Mouse (Mus musculus) testis, adult 2 months (tissue): ENCODE results near the gene Igfbp4. TPM values are rescaled to one million over a fixed set of nuclear protein-coding genes. Genes with fewer than 3 reads are reported as not detected.

ENCODE experiments used
- H3K27ac ChIP-seq: fragments of 200-500 bp; 2 replicates; pipeline ENCODE4 v1.5.1; 2012; ENCODE audit warnings: low read depth, low read length; ENCODE audit not compliant: control insufficient read depth, insufficient read depth
- H3K27me3 ChIP-seq: fragments of 200-500 bp; 2 replicates; pipeline ENCODE4 v1.6.1; 2012; ENCODE audit warnings: mild to moderate bottlenecking, low read length, moderate library complexity; ENCODE audit not compliant: control insufficient read depth, insufficient read depth
- H3K36me3 ChIP-seq: fragments of 200-500 bp; 2 replicates; pipeline ENCODE4 v1.6.1; 2012; ENCODE audit warnings: mild to moderate bottlenecking, low read length; ENCODE audit not compliant: control insufficient read depth, insufficient read depth
- H3K4me1 ChIP-seq: fragments of 200-500 bp; 2 replicates; pipeline ENCODE4 v1.6.1; 2012; ENCODE audit warnings: low read length; ENCODE audit not compliant: control insufficient read depth, insufficient read depth
- H3K4me3 ChIP-seq: fragments of 200-500 bp; 2 replicates; pipeline ENCODE4 v1.5.1; 2012; ENCODE audit warnings: low read depth, mild to moderate bottlenecking, low read length, moderate library complexity, mixed read lengths; ENCODE audit not compliant: control insufficient read depth
- CTCF ChIP-seq: fragments of 200-500 bp; IDR thresholded peaks from 2 replicates; pipeline ENCODE4 v1.5.1; 2012; ENCODE audit warnings: low read depth, mild to moderate bottlenecking, inconsistent platforms, low read length, moderate library complexity; ENCODE audit not compliant: control insufficient read depth, insufficient read depth, insufficient replicate concordance
- POLR2A ChIP-seq: fragments of 200-500 bp; IDR thresholded peaks from 2 replicates; pipeline ENCODE4 v1.6.1; 2012; ENCODE audit warnings: low read depth, mild to moderate bottlenecking, inconsistent platforms, low read length, moderate library complexity; ENCODE audit not compliant: control insufficient read depth
- polyA plus RNA-seq: library from polyadenylated mRNA; depleted of rRNA; stranded (reverse); fragments of >200 nt; gene quantifications from 2 replicates; pipeline ENCODE4 v1.2.3, GENCODE M21; 2012

Igfbp4 gene
- polyA plus RNA-seq, 1 experiment: 19.0 TPM

DNA sequence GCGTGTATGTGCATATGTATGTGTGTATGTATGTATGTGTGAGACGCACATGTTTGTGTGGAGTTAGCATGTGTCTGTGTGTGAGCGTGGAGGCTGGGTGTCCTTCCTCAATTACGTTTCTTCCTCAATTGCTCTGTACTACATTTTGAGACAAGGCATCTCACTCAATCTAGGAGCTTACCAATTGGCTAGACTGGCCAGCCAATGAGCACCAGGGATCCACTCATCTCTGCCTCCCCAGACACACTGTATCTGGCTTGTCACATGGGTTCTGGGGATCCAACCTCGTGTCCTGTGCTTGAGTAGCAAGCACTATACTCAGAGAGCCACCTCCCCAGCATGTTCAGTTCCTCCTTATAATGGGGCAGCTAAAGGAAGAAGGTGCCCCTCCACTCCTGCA lies 27.4 kb downstream of the Igfbp4 start:
- Histone ChIP-seq H3K36me3 (no peaks in the 10 kb centered on the region), H3K4me1 (no peaks in the 10 kb centered on the region), H3K4me3 (no peak overlapping the region), H3K27ac (no peak overlapping the region), H3K27me3 (no peaks in the 10 kb centered on the region)
- TF ChIP-seq POLR2A (no peak), CTCF (no peak)

DNA sequence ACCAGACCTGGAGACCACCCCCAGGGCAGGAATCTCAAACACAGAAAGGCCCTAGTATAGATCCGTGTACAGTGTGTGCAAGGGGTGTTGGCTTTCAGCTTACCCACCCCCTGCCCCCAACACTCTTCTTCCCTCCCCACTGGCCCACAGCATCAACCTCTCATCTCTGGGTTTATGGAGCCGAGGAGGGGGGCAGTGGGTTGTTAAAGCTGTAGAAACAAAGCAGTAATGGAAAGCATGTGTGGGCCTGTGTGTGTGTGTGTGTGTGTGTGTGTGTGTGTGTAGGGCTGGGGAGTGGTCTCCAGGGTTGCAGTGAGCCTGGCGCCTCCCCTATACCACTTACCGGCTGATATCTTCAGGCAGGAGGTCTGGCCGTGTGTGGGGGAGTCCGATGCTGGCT lies 30.8 kb downstream of the Igfbp4 start:
- H3K4me1 ChIP-seq: no peaks in the 10 kb centered on the region
- no peaks in the 10 kb centered on the region for H3K36me3 ChIP-seq
- no peak overlapping the region for H3K27ac ChIP-seq
- H3K4me3 ChIP-seq: no peak overlapping the region
- no peaks in the 10 kb centered on the region for H3K27me3 ChIP-seq
- no peak for TF ChIP-seq CTCF
- TF ChIP-seq POLR2A: no peak

DNA sequence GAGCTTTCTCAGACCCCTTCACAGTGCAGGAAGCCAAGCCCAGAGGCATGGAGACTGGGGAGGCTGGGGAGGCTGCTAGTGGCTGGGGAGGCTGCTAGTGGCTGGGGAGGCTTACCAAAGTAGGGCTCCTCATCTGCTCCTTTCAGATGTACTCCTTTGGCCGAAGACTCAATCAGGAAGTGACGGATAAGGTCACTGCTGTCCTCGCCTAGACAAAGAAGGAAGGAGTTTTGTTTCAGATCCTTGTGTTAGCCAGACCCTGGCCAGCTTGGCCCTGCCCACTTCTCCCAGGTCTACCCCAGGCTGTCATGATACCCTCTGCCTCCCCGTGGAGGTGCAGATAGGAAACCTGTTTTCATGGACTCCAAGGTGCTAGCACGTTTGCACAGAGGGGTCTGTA lies 32.7 kb downstream of the Igfbp4 start:
- Histone ChIP-seq H3K4me3 (no peak overlapping the region), H3K27ac (no peak overlapping the region), H3K36me3 (no peaks in the 10 kb centered on the region), H3K27me3 (no peaks in the 10 kb centered on the region), H3K4me1 (no peaks in the 10 kb centered on the region)
- TF ChIP-seq CTCF (no peak), POLR2A (no peak)

DNA sequence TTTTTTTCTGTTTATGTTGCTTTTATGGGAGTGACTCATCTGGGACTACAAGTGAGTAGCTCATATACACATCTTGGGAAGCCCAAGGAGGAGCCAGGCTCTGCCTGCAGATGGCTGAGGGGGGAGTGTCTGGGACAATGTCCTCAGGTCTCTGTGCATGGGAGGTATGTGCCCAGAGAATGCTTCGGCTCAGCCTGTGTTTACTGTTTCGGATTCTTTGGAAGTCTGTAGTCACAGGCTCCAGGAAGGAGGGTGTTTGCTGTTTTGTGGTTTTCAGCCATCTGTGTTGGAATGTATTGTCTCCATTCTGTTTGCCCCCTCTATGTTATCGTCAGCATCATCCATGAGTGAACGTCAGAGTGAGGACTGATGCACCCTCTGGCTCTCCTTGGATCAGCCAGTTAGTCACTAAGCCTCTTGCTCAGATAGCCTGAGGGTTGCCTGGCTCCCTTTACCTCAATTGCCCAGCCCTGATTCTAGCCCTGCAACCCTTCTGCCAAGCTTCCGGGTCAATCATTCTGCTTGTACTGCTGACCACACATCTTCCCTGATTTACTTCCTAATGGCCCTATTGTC lies 35.8 kb downstream of the Igfbp4 start:
- Histone ChIP-seq H3K4me1 (no peaks in the 10 kb centered on the region; the same call in 1 of the 2 replicates), H3K36me3 (no peaks in the 10 kb centered on the region), H3K27ac (no peak overlapping the region), H3K27me3 (no peaks in the 10 kb centered on the region), H3K4me3 (no peak overlapping the region)
- TF ChIP-seq POLR2A: no peak
- no peak for TF ChIP-seq CTCF

DNA sequence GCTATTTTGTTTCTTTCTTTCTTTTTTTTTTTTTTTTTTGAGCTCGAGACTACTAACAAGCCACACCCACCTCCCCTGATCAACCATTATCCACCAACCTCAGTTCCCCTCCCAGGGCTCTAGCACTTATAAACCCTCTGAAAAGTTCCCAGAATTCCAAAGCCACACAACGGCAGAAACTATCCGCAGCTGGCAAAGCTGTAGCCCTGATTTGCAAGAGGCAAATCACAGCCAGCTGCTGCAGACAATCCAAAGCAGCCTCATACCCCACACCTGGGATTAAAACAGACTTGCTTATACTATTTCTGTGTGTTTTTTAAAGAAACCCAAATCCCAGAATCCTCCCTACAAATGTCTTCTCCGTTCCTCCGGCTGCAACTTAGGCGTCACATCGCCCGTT lies 36.8 kb downstream of the Igfbp4 start:
- no peaks in the 10 kb centered on the region; the same call in 1 of the 2 replicates for H3K4me1 ChIP-seq

DNA sequence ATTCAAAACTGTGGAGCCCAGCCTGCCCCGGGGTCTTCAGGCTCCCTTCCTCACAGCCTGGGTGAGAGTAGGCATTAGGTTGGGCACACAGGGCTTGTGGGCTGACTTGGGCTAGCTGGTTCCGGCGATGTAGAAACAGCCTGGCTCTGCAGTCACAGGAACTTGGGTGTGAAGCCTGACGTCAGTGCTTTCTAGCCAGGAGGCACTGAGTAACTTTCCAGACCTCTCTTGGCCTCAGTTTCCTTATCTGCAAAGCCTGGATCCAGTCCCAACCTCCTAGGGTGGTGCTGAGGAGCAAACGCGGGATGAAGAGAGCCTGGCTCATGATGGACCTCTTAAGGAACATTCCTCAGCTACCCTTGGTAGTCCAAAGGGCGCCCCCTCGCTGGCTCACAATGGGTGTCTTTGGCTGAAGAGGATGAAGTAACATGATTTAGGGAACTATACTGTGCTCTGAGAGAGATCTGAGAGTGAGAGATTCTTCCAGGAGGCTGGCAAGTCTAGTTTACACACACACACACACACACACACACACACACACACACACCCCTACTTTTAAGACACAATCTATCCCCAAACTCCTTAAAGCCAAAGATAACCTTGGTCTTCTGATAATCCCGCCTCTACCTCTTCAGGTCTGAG lies 40.0 kb downstream of the Igfbp4 start:
- Histone ChIP-seq H3K4me1 (no peaks in the 10 kb centered on the region; the same call in 1 of the 2 replicates), H3K27ac (no peak overlapping the region)

More for the DNA sequence above, 36.8 kb downstream of the Igfbp4 start:
- H3K36me3 ChIP-seq: no peaks in the 10 kb centered on the region
- H3K4me3 ChIP-seq: no peak overlapping the region
- no peak overlapping the region for H3K27ac ChIP-seq
- TF ChIP-seq POLR2A: no peak
- no peak for TF ChIP-seq CTCF
- H3K27me3 ChIP-seq: no peaks in the 10 kb centered on the region

DNA sequence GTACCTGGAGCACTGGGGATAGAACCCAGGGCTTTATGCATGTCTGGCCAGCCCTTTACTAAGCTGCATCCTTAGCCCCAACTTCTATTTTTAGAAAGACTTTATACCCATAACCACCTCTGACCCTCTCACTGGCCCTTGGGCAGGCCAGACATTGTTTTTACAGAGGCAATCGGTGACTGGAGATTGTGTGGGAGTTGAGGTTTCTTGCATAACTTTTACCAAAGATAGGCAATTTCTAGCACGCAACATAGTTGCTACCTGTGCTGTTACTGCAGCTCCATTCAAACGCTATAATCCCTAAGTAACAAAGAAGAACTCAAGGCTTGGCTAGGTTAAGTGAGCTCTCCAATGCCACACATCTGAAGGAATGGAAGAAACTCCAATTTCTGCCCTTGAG lies 40.5 kb downstream of the Igfbp4 start:
- H3K27ac ChIP-seq: no peak overlapping the region

More for the DNA sequence above, 40.0 kb downstream of the Igfbp4 start:
- Histone ChIP-seq H3K27me3 (no peaks in the 10 kb centered on the region), H3K36me3 (no peaks in the 10 kb centered on the region), H3K4me3 (no peak overlapping the region)
- no peak for TF ChIP-seq CTCF

More for the DNA sequence above, 40.5 kb downstream of the Igfbp4 start:
- H3K4me1 ChIP-seq: no peaks in the 10 kb centered on the region; the same call in 1 of the 2 replicates
- no peak for TF ChIP-seq POLR2A
- no peak for TF ChIP-seq CTCF
- no peaks in the 10 kb centered on the region for H3K36me3 ChIP-seq
- no peaks in the 10 kb centered on the region for H3K27me3 ChIP-seq
- no peak overlapping the region for H3K4me3 ChIP-seq
